Mouse (Mus musculus) T-cell, adult 2 months (primary cell): ENCODE data around the gene Sergef.

Source experiments
- DNase-seq: peaks from one replicate; pipeline ENCODE4 v3.0.0; 2022; ENCODE audit warnings: low spot score

Gene Sergef

DNA sequence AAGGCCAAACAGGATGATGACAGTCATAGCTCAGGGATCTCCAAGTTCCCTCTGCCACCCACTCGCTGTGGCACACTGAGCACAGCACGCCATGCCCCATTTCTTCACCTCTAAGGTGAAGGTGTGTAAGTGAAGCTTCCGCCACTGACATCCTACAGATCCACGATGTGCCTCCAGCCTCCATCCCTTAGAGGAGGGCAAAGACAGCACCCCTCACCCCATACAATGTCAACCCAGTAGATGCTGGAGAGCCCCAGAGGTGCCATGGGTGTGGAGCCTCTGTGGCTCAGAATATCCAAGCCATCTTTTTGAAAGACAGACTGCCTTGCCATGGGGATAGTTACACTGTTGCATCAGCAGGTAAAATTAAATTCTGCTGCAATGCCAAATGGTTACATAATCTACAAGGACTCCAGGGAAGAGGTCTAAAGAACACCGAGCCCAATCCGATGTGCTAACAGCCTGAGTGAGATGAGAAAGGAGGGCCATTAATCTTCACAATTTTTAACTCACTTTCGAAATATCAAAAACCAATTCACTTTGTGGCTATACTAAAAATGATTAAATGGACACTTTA, 23.1 kb downstream of the Sergef start:
- no peak for DNase-seq

DNA sequence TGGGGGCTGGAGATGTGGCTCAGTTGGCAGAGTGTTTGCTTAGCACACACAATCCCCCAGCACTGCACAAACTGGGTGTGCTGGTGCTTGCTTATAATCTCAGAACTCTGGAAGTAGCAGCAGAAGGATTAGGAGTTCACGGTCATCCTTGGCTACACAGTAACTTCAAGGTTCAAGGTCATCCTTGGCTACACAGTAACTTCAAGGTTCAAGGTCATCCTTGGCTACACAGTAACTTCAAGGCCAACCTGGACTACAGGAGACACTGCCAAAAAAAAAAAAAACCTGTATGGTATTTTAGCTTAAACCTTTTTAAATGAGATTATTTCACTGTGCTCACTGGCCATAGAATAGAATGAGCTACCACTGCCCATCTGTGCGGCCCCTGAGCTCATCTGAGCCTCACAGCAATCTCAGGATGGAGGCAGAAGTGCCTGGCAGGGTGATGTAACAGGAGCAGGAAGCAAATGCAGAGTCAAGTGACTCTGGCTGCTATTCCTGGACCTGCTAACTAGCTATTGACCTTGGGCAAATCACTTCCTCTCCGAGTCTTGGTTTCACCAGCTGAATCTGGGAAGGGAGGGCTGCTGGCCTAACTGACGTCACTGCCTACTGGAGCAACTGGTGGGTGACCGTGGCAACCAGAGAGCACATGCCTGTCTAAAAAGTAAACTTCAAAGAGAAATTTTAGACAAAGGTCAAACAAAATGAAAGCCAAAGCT, 24.2 kb downstream of the Sergef start:
- DNase-seq, result no peak

DNA sequence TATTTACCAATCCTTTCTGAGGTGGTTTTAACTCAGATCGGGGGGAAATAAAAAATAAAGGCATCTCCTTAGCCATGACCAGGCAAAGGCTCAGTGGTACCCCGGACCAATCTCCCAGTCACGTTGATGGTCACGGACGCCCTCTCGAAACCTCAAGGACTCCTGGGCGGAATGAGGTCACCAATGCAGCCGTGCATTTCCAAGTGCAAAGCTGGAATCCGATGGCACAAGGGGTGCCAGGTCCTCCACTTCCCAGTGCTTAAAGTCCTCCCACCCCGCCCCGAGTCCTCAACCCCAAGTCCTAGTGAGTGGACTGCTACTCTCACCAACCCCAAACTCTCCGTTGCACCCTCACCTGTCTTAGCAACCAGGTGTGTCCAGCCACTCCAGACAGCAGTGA, 25.3 kb downstream of the Sergef start:
- DNase-seq, result no peak

DNA sequence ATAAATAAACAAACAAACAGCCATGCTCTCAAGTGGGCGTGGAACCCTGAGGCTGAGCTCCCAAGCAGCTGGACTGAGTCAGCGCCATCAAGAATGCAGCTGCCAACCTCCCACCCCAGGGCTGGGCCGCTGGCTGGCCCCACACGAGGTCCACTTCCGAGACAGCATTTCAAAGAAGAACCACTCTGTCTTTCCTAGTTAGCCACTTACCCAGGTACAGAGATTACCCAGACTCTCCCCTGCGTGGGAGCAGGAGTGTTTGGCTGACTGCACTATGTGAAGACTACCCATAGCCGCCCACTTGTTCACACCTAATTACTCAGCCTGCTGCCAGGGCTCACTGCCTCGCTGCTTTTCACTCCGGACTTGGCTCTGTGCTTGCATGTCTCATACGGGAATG, 26.5 kb downstream of the Sergef start:
- DNase-seq, result no peak

DNA sequence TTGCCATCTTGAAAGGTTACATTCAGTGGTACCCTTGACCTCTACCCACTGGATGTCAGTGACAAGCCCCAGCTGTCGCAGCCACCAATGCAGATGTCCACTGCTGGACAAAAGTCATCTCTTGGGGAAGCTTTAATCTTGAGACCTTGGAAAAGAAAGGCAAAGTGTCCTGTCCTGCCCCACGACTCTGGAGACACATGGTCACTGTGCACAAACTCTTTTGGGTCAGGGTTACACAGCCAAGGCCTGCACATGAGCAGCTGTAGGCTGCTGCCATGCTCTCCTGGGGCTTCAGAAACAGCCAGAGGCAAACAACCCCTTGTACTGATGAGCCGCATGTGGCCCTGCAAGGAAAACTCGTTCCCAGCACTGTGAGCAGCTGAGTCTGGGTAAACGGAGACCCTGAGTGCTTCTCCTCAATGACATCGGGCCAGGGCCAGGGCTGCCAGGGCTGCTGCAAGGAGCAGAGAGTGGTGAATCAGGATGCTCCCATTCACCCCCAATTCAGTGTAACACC, 27.1 kb downstream of the Sergef start:
- DNase-seq, result no peak

DNA sequence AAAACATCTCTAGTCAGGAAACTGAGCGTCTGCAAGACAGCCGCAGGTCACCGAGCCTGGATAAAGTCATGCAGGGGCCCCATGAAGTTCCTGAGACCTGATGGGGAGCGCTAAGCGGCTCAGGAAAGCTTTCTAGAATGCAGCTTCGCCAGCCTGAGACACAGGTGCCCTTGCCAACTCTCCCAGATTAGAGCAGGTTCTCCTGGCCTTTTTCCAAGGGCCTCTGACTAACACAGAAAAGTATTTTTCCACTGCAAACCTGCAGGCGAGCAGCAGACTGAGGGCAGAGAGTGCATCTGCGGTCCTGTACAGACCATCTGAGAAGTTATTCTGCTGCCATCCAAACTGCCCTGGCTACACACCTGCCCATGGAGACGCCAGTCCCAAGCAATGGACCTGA, 27.6 kb downstream of the Sergef start:
- no peak for DNase-seq

DNA sequence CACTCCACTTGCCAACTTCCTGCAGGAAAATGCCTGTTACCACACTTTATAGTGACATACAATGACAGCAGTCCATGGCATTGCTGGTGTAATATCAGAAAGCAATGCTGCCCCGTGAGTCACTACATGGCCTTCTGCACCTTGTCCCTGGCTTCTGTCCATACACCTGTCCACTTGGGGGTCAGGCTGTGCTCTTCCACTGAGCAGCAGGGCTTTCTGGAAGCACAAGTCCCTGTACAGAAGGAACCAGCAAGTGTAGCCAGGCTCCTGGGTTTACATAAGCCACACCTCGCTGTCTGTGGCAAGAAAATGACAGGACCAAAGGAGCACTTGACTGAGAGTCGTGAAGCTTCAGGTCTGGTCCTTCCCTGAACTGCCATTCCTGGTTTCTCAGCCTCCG, 30.3 kb downstream of the Sergef start:
- no peak for DNase-seq

DNA sequence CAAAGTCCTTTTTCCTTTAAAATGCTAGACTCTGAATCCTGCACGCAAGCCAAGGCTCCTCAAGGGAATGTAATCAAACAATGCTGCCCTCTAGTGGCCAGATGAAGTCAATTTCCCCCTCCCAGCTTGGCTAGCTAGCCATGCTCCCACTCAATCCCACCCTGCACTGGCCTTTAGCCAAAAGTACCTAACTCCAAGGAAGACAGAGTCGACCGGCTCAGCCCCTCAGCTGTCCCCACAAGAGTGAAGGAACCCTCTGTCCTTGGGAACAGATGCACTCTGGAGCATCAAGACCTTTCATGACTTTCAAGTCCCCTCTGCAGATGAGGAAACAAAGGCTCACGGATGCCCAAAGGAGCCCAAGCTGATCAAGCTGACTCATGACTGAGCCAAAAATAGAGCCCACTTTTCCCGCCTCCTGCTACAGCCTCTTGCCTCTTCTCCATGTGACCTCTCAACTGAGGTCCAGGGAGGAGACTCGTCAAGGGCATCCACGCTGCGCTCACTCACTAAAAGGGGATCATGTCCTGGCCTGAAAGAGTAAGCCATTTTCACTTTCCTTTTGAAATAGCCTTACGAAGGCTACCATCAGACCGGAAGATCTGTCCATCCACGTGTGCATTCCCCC, 32.1 kb downstream of the Sergef start:
- no peak for DNase-seq

DNA sequence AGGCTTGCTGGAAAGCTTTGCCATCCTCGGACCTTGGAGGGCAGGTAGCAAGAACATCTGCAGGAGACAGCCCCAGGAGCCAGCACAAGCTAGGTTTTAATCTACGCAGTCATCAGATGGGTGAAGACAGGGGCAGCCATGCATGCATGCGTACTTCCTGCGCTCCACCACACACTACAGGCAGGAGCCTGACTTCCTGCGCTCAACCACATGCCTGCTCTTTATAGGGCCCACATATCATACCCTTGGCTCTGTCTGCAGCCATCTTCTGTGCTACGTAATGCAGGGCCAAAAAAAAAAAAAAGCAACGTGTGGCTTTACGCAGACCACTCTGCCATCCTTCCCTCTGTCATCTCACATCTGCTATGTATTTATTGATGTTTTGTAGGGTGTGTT, 32.6 kb downstream of the Sergef start:
- DNase-seq, result peak; percentile 79

DNA sequence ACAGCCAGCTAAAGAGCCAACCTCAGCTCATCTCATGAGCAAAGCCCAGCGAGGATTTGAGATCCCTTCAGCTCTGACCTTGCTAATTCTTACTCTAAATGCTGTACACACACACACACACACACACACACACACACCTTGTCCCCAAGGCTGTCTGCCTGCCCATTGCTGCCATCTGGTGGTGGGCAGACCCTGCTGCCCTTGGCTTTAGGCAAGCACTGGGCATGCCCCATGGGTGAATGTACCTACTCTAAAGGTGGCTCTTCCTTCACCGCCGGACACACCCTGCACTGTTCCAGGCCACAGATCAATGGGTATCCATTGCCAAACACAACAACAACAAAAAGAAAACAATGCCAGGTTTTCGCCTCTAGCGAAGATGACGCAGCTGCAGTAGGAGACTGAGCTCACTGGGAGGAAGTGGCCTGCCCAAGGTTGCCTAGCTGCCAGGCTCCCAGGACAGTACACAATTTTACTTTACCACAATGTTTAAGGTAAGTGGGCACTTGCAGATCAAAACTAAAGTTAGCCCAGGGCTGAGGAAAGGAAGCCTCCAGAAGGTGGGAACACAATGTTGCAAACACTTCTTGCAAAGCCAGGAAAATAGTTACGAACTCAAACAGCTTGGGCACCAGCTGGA, 33.1 kb downstream of the Sergef start:
- DNase-seq, result peak; percentile 75

DNA sequence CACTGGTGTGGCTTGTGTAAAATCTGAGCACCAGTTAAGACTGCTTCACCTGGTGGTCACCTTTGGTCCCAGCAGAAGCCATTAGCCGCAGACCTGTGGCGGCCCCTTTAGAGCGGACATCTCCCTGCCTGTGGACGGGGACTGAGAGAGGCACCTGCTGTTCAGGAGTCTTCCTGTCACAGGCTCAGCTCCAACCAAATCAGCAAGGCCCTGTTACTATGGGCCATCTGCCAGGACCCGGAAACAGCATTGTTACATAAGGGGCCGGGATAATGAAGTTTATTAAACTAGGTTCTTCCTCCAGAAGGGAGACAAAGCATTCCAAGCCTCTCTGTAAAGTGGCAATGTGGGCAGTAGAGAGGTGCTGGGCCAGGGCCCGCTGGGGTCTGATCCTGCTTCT, 36.6 kb downstream of the Sergef start:
- no peak for DNase-seq

DNA sequence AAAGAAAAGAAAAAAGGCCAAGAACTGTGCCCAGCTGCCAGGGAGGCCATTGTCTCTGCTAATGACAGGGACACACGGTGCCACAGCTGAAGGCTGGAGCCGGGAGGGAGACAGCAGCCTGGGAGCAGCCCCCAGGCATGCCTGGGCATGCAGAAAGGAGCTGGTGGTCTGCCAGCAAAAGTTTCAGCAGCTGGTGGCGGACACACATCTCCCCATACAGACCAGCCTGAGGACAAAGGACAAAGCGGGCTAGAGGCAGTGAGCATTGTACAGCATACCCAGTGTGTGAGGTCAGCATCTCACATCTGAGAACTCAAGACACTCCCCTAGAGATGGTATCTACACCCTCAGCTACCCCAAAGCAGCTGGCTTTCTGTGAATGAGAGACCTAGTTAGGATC, 37.5 kb downstream of the Sergef start:
- DNase-seq, result no peak

DNA sequence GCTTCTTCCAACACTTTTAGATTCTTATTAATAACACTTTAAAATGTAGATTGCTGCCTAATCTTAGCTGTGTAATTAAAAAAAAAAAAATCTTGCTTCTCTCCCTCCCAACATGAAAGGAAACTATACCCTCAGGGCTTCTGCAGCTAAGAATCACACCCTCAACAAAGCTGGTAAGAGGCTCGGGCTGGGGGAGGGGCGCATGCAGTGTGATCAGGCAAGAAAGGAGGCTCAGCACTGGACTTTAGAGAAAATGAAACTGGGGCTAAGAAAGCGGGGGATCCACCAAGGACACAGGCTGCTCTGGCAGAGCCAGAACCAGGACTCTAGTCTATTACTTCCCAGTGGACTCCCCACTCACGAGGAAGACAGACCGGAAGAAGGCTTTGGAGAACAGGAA, 38.5 kb downstream of the Sergef start:
- no peak for DNase-seq

DNA sequence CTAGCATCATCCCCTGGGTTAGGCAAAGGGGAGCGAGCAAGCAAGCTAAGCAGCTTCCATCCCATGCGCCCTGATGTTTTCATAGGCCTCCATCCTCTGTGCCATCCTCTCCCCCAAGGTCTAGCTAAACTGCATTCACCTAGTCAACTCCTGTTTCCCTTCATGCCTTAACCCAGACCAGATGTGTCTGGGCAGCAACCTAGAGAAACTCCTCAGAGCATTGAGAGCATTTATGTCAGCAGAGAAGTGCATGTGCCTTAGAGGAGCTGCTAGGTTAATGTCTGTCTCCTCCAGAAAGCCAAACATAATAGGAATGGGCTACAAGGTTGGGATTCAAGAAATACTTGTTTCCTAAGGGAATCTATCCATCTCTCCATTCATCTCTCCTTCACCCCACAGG, 42.6 kb downstream of the Sergef start:
- no peak for DNase-seq

DNA sequence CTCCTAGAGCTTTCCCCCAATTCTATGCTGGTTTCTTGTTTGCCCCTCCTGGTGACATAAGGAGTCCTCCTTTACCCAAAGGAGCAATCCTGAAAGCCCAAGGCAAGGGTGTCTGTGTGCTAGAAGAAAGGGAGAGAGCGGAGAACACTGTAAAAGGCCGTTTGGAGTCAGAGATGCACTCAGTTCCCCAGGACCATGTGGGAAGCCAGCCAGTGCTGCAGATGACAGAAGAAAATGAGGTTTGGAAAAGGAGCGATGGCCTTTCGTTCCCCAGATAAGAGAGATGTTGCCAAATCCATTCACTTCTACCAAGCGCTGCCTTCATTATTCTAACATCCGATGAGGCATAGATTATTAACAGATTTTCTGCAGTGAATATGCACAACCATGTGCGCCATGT, 48.1 kb downstream of the Sergef start:
- DNase-seq, result no peak

DNA sequence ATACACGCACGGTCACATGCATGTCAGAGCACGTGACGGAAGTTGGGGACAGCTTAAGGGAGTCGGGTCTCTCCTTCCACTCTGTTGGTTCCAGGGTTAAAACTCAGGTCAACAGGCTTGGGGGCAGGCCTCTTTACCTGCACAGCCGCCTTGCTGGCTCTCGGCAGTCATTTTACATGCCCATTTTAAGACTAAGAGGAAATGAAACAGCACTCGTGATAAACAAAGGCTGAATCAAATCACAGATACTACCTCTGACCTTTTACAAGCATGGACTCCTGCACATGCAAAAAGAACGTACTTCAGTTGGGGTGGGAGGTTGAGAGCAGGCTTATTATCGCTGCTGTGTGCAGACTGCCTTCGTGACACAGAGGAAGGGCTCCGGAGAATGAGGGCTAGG, 50.4 kb downstream of the Sergef start:
- no peak for DNase-seq

DNA sequence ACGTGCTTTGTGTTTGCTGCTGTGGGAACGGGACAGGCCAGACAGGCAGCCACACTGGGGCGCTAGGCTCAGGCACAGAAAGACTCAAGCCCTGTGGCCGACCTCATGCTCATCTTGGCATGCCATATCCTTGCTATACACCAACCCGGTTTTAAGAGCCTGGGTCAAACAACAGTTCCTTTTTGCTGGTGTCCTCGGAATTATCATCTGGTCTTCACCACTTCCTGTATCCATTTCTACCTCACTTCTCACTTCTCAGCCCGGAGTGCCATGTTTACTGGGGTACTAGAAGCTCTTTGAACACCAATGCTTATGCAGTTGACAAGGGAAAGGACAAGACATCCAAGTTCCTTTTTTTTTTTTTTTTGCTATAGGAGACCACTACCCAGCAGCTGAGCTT, 51.6 kb downstream of the Sergef start:
- DNase-seq, result no peak

DNA sequence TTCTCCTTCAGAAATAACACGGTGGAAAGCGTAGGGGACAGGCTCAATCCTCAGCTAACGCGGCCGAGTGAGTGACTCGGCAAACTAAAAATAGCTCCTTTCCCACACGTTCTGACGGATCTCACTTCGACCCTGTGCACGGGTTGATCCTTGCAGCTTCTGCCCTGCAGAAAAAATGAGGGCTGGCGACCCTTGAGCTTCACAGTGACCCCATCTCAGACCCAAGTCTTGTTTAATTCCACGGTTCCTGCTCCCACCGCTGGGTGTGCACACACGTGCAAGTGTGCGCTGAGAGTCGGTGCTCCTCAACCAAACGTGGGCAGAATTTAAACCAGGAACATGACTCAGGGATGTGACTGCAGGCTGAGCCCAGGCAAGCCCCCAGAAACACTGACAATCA, 52.1 kb downstream of the Sergef start:
- no peak for DNase-seq

DNA sequence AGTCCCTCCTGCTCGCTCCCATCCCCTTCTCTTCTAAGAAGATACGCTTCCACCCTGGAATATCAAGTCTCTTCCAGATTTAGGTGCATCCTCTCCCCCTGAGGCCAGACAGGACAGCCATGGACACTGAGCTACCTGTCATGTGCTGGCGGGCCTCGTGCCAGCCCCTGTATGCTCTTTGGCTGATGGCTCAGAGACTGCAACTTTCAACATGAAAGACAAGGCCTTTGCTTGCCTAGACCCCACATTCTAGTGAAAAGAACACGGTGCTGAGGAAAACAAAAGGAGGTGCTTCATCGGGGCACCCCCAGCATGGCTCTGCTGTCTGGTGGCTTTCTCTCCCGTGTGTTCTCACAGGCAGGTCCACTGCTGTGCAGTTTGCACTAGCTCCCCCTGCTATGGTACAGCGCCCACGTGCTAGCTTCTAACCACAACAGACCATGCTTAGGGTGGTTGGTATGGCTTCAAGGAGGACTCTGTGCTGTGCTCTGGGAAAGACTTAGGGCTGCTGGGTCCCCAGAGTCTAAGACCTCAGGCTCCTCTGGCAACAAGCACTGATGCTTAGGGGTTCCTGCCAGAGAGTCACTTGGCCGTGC, 52.9 kb downstream of the Sergef start:
- DNase-seq, result peak; percentile 6

DNA sequence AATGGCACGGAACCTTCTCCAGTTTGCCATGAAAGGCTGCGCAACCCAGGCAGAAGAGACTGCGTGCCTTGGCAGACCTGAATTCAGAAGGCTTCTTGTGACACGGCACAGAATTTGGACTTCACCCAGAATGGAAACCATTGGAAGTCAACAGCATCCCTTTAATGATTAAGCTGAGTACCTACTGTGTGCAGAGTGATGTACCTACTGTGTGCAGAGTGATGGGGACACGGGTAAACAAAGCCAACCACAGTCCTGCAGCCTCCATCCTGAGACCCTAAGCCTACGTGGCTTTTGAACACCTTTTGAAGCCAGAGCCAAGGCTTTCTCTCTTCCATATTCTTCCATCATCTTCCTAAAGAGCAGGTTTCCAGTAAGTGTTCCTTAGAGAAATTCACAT, 56.9 kb downstream of the Sergef start:
- no peak for DNase-seq

DNA sequence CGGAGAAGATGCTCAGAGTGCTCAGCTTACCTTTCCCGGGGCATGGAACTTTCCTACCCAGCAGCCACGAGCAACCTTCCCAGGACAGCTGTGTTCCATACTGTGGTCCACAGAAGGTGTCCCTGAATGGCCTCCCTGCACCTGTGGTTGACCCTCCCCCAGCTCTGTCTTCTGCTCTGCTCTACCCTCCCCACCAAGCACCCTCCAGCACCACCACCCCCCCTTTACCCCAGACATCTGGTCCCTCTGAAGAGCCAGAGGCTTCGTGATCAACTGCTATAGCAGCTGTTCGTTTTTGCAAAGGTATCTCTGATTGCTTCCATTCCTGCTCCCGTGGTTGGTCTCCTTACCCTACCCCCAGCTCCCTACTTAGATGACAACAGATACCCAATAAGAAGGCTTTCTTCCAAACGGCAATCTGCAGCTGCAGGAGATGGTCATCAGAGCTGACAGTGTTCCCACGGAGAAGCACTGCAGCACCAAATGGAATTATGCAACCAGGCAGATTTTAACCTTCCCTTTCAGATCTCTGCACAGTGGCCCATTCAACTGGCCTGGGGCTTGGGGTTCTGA, 58.2 kb downstream of the Sergef start:
- no peak for DNase-seq

DNA sequence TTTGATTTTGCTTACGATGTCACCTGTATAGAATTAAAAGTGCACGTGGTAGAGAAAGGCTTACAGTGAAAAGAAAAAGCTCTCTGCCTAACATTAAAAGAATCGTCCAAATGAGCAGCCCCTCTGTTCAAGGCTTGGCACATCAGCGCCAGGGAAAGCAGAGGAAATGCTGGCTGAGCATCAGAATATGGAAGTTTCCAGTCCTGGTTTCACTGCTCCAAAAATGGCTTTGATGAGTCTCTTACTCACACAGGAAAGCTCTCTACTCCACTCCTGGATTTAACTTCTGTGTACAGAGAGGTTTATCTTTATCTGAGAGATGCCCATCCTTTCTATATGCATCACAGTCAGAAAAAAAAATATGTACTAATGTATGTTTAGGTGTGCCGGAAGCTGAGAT, 61.5 kb downstream of the Sergef start:
- DNase-seq, result no peak
